Mouse (Mus musculus): ENCODE data around the gene Mrps9.

The Mrps9 gene

GRCm38 (mm10) chr1:42907153-42907552 lies 56.1 kb downstream of the Mrps9 start:
- DNase-seq: no peak

- DNase-seq: peak; percentile 21 to 32
These were observed 64.0 kb downstream of the Mrps9 start for GRCm38 (mm10) chr1:42915062-42915461.

GRCm38 (mm10) chr1:42916719-42917118 lies 65.7 kb downstream of the Mrps9 start:
- no peak for DNase-seq

- DNase-seq: no peak
These were observed 66.9 kb downstream of the Mrps9 start for GRCm38 (mm10) chr1:42917908-42918307.

- peak; percentile 8 to 16 for DNase-seq
These were observed 72.9 kb downstream of the Mrps9 start for GRCm38 (mm10) chr1:42923924-42924323.

GRCm38 (mm10) chr1:42933613-42934012 lies 82.6 kb downstream of the Mrps9 start:
- no peak for DNase-seq

GRCm38 (mm10) chr1:42948486-42948885 lies 97.5 kb downstream of the Mrps9 start:
- DNase-seq: no peak

GRCm38 (mm10) chr1:42952734-42953481 lies 101.9 kb downstream of the Mrps9 start, which contains the start of gene Gpr45:
TSS of gene Gpr45 (plus strand) at chr1:42952872.
- DNase-seq: peak; percentile 69 to 71

- no peak for DNase-seq
These were observed 102.4 kb downstream of the Mrps9 start for GRCm38 (mm10) chr1:42953482-42953822.

Data from cerebellum, postnatal 14 days (tissue).